Mouse (Mus musculus): Measurements from ENCODE around the gene Kcns1. TPM values are rescaled to one million over a fixed set of nuclear protein-coding genes. Genes with fewer than 3 reads are reported as not detected.

Gene Kcns1
- polyA plus RNA-seq, 1 experiment from 2014 or later, result 1.1 TPM

GRCm38 (mm10) chr2:164194959-164195630, 24.2 kb upstream of the Kcns1 start:
- Histone ChIP-seq H3K4me3 (ENCODE audit: low read depth, low read length) (no peak overlapping the region), H3K36me3 (ENCODE audit: control insufficient read depth, insufficient read depth, low read length) (no peaks in the 10 kb centered on the region), H3K27me3 (ENCODE audit: control insufficient read depth, insufficient read depth, low read length) (no peaks in the 10 kb centered on the region), H3K4me2 (ENCODE audit: low read depth, low read length) (no peak overlapping the region), H3K4me1 (ENCODE audit: control insufficient read depth, insufficient read depth, low read length) (no peaks in the 10 kb centered on the region), H3K9ac (replicated peaks; ENCODE audit: low read depth, low read length) (no peak overlapping the region), H3K9me3 (ENCODE audit: control insufficient read depth, low read length) (no peaks in the 10 kb centered on the region), H3K27ac (ENCODE audit: low read depth, low read length) (no peak overlapping the region)
- 82% methylated on average over 5 of the region's 5 CpGs for WGBS
- no peak for ATAC-seq (ENCODE audit: low read depth)

DNA sequence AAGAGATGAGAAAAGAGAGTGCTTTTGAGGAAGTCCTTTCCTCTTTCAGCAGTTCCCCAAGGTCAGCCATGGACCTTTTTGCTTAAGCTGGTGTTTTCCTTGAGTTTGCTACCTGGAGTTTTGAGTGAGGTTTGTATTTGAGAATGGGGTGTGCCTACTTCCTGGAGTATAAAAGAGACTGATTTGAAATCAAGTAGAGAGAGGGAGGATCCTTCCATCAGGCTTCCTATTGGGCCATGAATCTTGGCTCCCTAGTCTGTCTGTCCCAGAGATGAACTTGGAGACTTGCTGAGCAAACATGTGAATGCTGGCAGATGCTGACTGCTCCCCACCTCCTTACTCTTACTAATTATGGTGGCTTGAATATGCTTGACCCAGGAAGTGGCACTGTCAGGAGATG, 21.4 kb upstream of the Kcns1 start:
- no peaks in the 10 kb centered on the region for H3K36me3 ChIP-seq (ENCODE audit: control insufficient read depth, insufficient read depth, low read length)
- H3K9ac ChIP-seq (replicated peaks; ENCODE audit: low read depth, low read length), result no peak overlapping the region
- no peak overlapping the region for H3K4me3 ChIP-seq (ENCODE audit: low read depth, low read length)
- no peak overlapping the region for H3K27ac ChIP-seq (ENCODE audit: low read depth, low read length)
- no peaks in the 10 kb centered on the region for H3K4me1 ChIP-seq (ENCODE audit: control insufficient read depth, insufficient read depth, low read length)
- H3K27me3 ChIP-seq (ENCODE audit: control insufficient read depth, insufficient read depth, low read length), result no peaks in the 10 kb centered on the region
- ATAC-seq (ENCODE audit: low read depth), result no peak
- H3K9me3 ChIP-seq (ENCODE audit: control insufficient read depth, low read length), result no peaks in the 10 kb centered on the region
- H3K4me2 ChIP-seq (ENCODE audit: low read depth, low read length), result no peak overlapping the region

- H3K4me2 ChIP-seq (ENCODE audit: low read depth, low read length), result no peak within 1 kb of the TSS
- no peaks in the 10 kb centered on the region for H3K27me3 ChIP-seq (ENCODE audit: control insufficient read depth, insufficient read depth, low read length)
- H3K4me1 ChIP-seq (ENCODE audit: control insufficient read depth, insufficient read depth, low read length), result no peaks in the 10 kb centered on the region
- H3K36me3 ChIP-seq (ENCODE audit: control insufficient read depth, insufficient read depth, low read length), result no peaks in the 10 kb centered on the region
- 89% methylated on average over 6 of the region's 6 CpGs for WGBS
- no peak within 1 kb of the TSS for H3K27ac ChIP-seq (ENCODE audit: low read depth, low read length)
- H3K9ac ChIP-seq (replicated peaks; ENCODE audit: low read depth, low read length), result no peak within 1 kb of the TSS
- no peak within 1 kb of the TSS for H3K4me3 ChIP-seq (ENCODE audit: low read depth, low read length)
- no peaks in the 10 kb centered on the region for H3K9me3 ChIP-seq (ENCODE audit: control insufficient read depth, low read length)
- ATAC-seq (ENCODE audit: low read depth), result no peak
These were observed 19.7 kb upstream of the Kcns1 start, which contains the start of gene Wfdc12 for GRCm38 (mm10) chr2:164190576-164190975. Gene Wfdc12 (minus strand): TSS chr2:164190608.

- no peak for ATAC-seq (ENCODE audit: low read depth)
- Histone ChIP-seq H3K9ac (replicated peaks; ENCODE audit: low read depth, low read length) (no peak overlapping the region), H3K27ac (ENCODE audit: low read depth, low read length) (no peak overlapping the region), H3K9me3 (ENCODE audit: control insufficient read depth, low read length) (no peaks in the 10 kb centered on the region), H3K4me2 (ENCODE audit: low read depth, low read length) (no peak overlapping the region), H3K4me1 (ENCODE audit: control insufficient read depth, insufficient read depth, low read length) (no peaks in the 10 kb centered on the region), H3K4me3 (ENCODE audit: low read depth, low read length) (no peak overlapping the region), H3K36me3 (ENCODE audit: control insufficient read depth, insufficient read depth, low read length) (no peaks in the 10 kb centered on the region), H3K27me3 (ENCODE audit: control insufficient read depth, insufficient read depth, low read length) (no peaks in the 10 kb centered on the region)
- WGBS, result 29% methylated on average over 5 of the region's 5 CpGs
These were observed 17.8 kb upstream of the Kcns1 start for GRCm38 (mm10) chr2:164188722-164189121.

GRCm38 (mm10) chr2:164184145-164184719, 13.3 kb upstream of the Kcns1 start:
- Histone ChIP-seq H3K4me1 (ENCODE audit: control insufficient read depth, insufficient read depth, low read length) (no peaks in the 10 kb centered on the region), H3K4me3 (ENCODE audit: low read depth, low read length) (no peak overlapping the region), H3K36me3 (ENCODE audit: control insufficient read depth, insufficient read depth, low read length) (no peaks in the 10 kb centered on the region), H3K27ac (ENCODE audit: low read depth, low read length) (no peak overlapping the region), H3K27me3 (ENCODE audit: control insufficient read depth, insufficient read depth, low read length) (no peaks in the 10 kb centered on the region), H3K9ac (replicated peaks; ENCODE audit: low read depth, low read length) (no peak overlapping the region), H3K4me2 (ENCODE audit: low read depth, low read length) (no peak overlapping the region), H3K9me3 (ENCODE audit: control insufficient read depth, low read length) (no peaks in the 10 kb centered on the region)
- 49% methylated on average over 9 of the region's 9 CpGs for WGBS
- no peak for ATAC-seq (ENCODE audit: low read depth)

- Histone ChIP-seq H3K4me3 (ENCODE audit: low read depth, low read length) (no peak overlapping the region), H3K27me3 (ENCODE audit: control insufficient read depth, insufficient read depth, low read length) (no peaks in the 10 kb centered on the region), H3K9me3 (ENCODE audit: control insufficient read depth, low read length) (no peaks in the 10 kb centered on the region), H3K36me3 (ENCODE audit: control insufficient read depth, insufficient read depth, low read length) (no peaks in the 10 kb centered on the region), H3K9ac (replicated peaks; ENCODE audit: low read depth, low read length) (no peak overlapping the region), H3K27ac (ENCODE audit: low read depth, low read length) (no peak overlapping the region), H3K4me1 (ENCODE audit: control insufficient read depth, insufficient read depth, low read length) (no peaks in the 10 kb centered on the region), H3K4me2 (ENCODE audit: low read depth, low read length) (no peak overlapping the region)
- no peak for ATAC-seq (ENCODE audit: low read depth)
- 81% methylated on average over 9 of the region's 9 CpGs for WGBS
These were observed 12.4 kb upstream of the Kcns1 start for GRCm38 (mm10) chr2:164183340-164183739.

DNA sequence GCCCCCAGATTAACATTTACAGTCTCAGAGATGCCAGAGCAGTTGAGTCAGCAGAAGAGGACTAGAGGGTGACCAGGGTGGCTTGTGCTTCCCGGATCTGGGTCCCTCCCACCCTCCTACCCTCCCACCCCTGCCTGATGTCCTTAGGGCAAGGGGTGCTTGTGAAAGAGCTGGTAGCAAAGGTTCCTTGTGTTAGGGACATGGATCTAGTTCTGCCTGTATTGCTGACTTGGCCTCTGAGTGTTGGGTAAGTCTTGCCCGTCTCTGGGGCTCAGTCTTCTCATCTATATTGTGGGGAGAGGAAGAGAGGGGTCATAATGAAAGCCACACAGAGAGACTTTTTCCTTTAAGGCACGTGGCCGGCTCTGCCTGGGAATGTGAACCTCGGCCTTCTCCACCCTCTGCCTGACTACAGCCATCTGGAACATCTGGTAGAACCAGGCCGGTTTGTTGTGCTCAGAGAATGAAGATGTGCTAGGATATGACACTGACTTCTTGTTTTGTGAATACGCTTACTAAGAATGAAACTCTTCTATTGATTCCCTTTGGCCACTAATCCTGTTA, 11.9 kb upstream of the Kcns1 start, which contains the start of gene Wfdc5:
Gene Wfdc5, minus strand, starts transcription at position 51 of the 564 bp plus-strand sequence.
- H3K27ac ChIP-seq (ENCODE audit: low read depth, low read length), result no peak within 1 kb of the TSS
- 87% methylated on average over 7 of the region's 7 CpGs for WGBS
- H3K4me3 ChIP-seq (ENCODE audit: low read depth, low read length), result no peak within 1 kb of the TSS
- ATAC-seq (ENCODE audit: low read depth), result no peak
- H3K4me2 ChIP-seq (ENCODE audit: low read depth, low read length), result no peak within 1 kb of the TSS
- no peaks in the 10 kb centered on the region for H3K27me3 ChIP-seq (ENCODE audit: control insufficient read depth, insufficient read depth, low read length)
- no peaks in the 10 kb centered on the region for H3K4me1 ChIP-seq (ENCODE audit: control insufficient read depth, insufficient read depth, low read length)
- no peaks in the 10 kb centered on the region for H3K36me3 ChIP-seq (ENCODE audit: control insufficient read depth, insufficient read depth, low read length)
- H3K9ac ChIP-seq (replicated peaks; ENCODE audit: low read depth, low read length), result no peak within 1 kb of the TSS
- H3K9me3 ChIP-seq (ENCODE audit: control insufficient read depth, low read length), result no peaks in the 10 kb centered on the region

DNA sequence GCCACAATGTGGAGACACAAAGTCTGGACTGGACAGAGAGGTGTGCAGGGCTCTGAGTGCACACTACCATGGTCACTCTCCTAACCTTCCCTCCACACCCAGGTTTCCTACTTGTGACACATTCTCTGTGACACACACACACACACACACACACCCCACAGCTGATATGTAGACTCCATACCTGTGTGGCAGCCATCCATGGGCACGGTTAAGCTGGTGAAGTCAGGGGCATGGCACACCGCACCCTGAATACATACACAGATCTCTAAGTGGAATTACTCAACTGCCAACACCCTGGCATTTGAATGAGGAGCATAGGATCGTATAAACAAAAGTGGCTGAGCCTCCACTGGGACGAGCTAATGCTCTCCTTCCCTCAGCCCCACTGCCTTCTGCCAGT, 9.9 kb upstream of the Kcns1 start:
- H3K9ac ChIP-seq (replicated peaks; ENCODE audit: low read depth, low read length), result no peak overlapping the region
- 86% methylated on average over 4 of the region's 4 CpGs for WGBS
- no peaks in the 10 kb centered on the region for H3K9me3 ChIP-seq (ENCODE audit: control insufficient read depth, low read length)
- no peak overlapping the region for H3K27ac ChIP-seq (ENCODE audit: low read depth, low read length)
- ATAC-seq (ENCODE audit: low read depth), result no peak
- no peak overlapping the region for H3K4me2 ChIP-seq (ENCODE audit: low read depth, low read length)
- H3K4me1 ChIP-seq (ENCODE audit: control insufficient read depth, insufficient read depth, low read length), result no peaks in the 10 kb centered on the region
- H3K27me3 ChIP-seq (ENCODE audit: control insufficient read depth, insufficient read depth, low read length), result no peaks in the 10 kb centered on the region
- no peaks in the 10 kb centered on the region for H3K36me3 ChIP-seq (ENCODE audit: control insufficient read depth, insufficient read depth, low read length)
- no peak overlapping the region for H3K4me3 ChIP-seq (ENCODE audit: low read depth, low read length)

DNA sequence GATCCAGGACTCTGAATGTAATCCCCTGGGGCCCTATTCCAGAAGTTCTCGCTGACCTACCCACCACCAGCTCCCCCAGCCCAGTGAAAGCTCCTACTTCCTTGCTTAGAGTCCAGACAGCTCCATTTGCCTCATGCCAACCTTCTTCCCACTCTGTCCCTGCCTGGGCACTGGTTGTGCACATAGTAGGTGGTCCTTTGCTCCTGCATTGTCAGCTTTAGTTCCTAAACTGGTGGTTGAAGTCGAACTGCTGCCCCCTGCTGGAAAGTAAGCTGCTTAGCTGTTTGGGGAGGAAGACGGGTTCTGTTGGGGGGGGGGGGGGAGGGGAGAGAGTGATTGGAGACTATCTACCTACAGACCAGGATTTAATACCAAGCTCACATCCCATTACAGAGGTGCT, 9.2 kb upstream of the Kcns1 start:
- no peak overlapping the region for H3K27ac ChIP-seq (ENCODE audit: low read depth, low read length)

More for the DNA sequence above, 9.2 kb upstream of the Kcns1 start:
- 35% methylated on average over 3 of the region's 3 CpGs for WGBS
- Histone ChIP-seq H3K27me3 (ENCODE audit: control insufficient read depth, insufficient read depth, low read length) (no peaks in the 10 kb centered on the region), H3K9ac (replicated peaks; ENCODE audit: low read depth, low read length) (no peak overlapping the region), H3K4me2 (ENCODE audit: low read depth, low read length) (no peak overlapping the region), H3K36me3 (ENCODE audit: control insufficient read depth, insufficient read depth, low read length) (no peaks in the 10 kb centered on the region), H3K9me3 (ENCODE audit: control insufficient read depth, low read length) (no peaks in the 10 kb centered on the region), H3K4me3 (ENCODE audit: low read depth, low read length) (no peak overlapping the region), H3K4me1 (ENCODE audit: control insufficient read depth, insufficient read depth, low read length) (no peaks in the 10 kb centered on the region)
- no peak for ATAC-seq (ENCODE audit: low read depth)

Data from neural tube, embryonic 14.5 days (tissue).